Comparison of ENCODE assay signal across 6 mouse cellular contexts in the genomic region with DNA sequence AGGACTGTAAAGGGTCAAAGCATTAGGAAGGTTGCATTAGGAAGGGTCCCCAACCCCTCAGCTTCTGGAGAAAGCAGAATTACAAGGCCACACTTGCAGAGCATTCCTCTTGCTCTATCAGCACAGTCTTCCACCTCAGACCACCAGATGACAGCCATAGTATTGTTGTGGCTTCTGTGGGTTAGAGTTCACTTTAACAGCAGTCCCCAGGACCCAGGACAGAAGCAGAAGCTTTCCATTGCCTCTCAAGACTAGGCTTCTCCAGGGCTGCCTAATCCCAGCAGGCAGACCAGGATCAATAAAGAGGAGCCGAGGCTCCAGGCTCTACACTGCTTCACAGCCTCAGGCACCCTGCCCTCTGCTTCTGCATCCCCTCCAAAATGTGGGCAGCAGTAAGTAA. TPM values are rescaled to one million over a fixed set of nuclear protein-coding genes. Genes with fewer than 3 reads are reported as not detected.
DNase-seq lines count a peak whose midpoint lies in the region; ATAC-seq lines count a peak whose summit lies in the region.
"Not testable (repeated sequence)": the region's sequence is repeated elsewhere in the genome, so short reads cannot be mapped to it uniquely, and the experiment has no call there.

No protein-coding gene starts in this region.

- H3K27me3 ChIP-seq in embryonic facial prominence, embryonic 10.5 days (replicated peaks; ENCODE audit: low read depth, poor library complexity, severe bottlenecking); heart, embryonic 10.5 days (ENCODE audit: insufficient read depth, poor library complexity, severe bottlenecking); midbrain, embryonic 11.5 days (ENCODE audit: control insufficient read depth, insufficient read depth, low read length): not testable (repeated sequence)

- H3K36me3 ChIP-seq in embryonic facial prominence, embryonic 10.5 days (replicated peaks); heart, embryonic 10.5 days; midbrain, embryonic 11.5 days (ENCODE audit: control insufficient read depth, insufficient read depth, low read length): not testable (repeated sequence)

- H3K27ac ChIP-seq in embryonic facial prominence, embryonic 10.5 days (replicated peaks); heart, embryonic 10.5 days; midbrain, embryonic 11.5 days (ENCODE audit: low read depth, low read length): not testable (repeated sequence)

- not testable (repeated sequence) for H3K4me1 ChIP-seq in embryonic facial prominence, embryonic 10.5 days; heart, embryonic 10.5 days; midbrain, embryonic 11.5 days (ENCODE audit: control insufficient read depth, insufficient read depth, low read length)

- H3K9ac ChIP-seq in midbrain, embryonic 11.5 days (ENCODE audit: low read length) = not testable (repeated sequence)

- ATAC-seq in common myeloid progenitor, adult 5-6 weeks (replicated peaks; ENCODE audit: low read depth, poor library complexity, severe bottlenecking) = peak; percentile 79
- not testable (repeated sequence) for ATAC-seq in midbrain, embryonic 11.5 days (ENCODE audit: low FRiP score)

- not testable (repeated sequence) for H3K4me2 ChIP-seq in midbrain, embryonic 11.5 days

- DNase-seq in 3T3-L1 (ENCODE audit: low read depth, low spot score) (peak; percentile 24), liver (peak; percentile 1)
- peak; percentile 7 for DNase-seq in embryonic facial prominence, embryonic 10.5 days (ENCODE audit: low spot score)
- DNase-seq in heart, embryonic 10.5 days (ENCODE audit: low spot score) = peak; percentile 63
- DNase-seq in midbrain, embryonic 11.5 days (ENCODE audit: low spot score, missing footprints) = peak; percentile 39

- WGBS in embryonic facial prominence, embryonic 10.5 days = 41% methylated on average over 1 of the region's 1 CpGs
- 64% methylated on average over 1 of the region's 1 CpGs for WGBS in heart, embryonic 10.5 days
- 53% methylated on average over 1 of the region's 1 CpGs for WGBS in midbrain, embryonic 11.5 days

- H3K4me3 ChIP-seq in embryonic facial prominence, embryonic 10.5 days; heart, embryonic 10.5 days; midbrain, embryonic 11.5 days (ENCODE audit: low read depth, low read length): not testable (repeated sequence)

- not testable (repeated sequence) for H3K9me3 ChIP-seq in embryonic facial prominence, embryonic 10.5 days; heart, embryonic 10.5 days; midbrain, embryonic 11.5 days (ENCODE audit: control insufficient read depth, low read length)

RNA-seq across cellular contexts. Expression of a gene that starts 25.4 kb away (rescaled TPM):
- total RNA-seq in common myeloid progenitor, adult 5-6 weeks (2017) = 95.3 and 115 TPM in 2 replicates
- 495 TPM in 2 replicates for polyA plus RNA-seq in embryonic facial prominence, embryonic 10.5 days (2016; fragmentation: Nextera tagmentation; extraction: Ambion mirVana)
- 422 and 472 TPM in 2 replicates for polyA plus RNA-seq in heart, embryonic 10.5 days (2016; fragmentation: Nextera tagmentation; extraction: Ambion mirVana)
- 673 and 680 TPM in 2 replicates for polyA plus RNA-seq in midbrain, embryonic 11.5 days (2014; fragmentation: Nextera tagmentation; extraction: Ambion mirVana)

Comparison
In these comparisons a context has a peak if more than half of its experiments do, and no peak if none do; other contexts are left out.
1. DNase-seq: peak in every context shown above with its lines; median percentile 63 in heart, embryonic 10.5 days; 39 in midbrain, embryonic 11.5 days; 24 in 3T3-L1; 7 in embryonic facial prominence, embryonic 10.5 days; 1 in liver.